Mouse (Mus musculus): Measurements from ENCODE around the gene Chd9. TPM values are rescaled to one million over a fixed set of nuclear protein-coding genes. Genes with fewer than 3 reads are reported as not detected.
A peak's percentile ranks its signal among the peaks of the same experiment; 100 is the strongest.

The Chd9 gene
- total RNA-seq, 2 experiments from 2014 or later, result 43.1 to 57.7 TPM

DNA sequence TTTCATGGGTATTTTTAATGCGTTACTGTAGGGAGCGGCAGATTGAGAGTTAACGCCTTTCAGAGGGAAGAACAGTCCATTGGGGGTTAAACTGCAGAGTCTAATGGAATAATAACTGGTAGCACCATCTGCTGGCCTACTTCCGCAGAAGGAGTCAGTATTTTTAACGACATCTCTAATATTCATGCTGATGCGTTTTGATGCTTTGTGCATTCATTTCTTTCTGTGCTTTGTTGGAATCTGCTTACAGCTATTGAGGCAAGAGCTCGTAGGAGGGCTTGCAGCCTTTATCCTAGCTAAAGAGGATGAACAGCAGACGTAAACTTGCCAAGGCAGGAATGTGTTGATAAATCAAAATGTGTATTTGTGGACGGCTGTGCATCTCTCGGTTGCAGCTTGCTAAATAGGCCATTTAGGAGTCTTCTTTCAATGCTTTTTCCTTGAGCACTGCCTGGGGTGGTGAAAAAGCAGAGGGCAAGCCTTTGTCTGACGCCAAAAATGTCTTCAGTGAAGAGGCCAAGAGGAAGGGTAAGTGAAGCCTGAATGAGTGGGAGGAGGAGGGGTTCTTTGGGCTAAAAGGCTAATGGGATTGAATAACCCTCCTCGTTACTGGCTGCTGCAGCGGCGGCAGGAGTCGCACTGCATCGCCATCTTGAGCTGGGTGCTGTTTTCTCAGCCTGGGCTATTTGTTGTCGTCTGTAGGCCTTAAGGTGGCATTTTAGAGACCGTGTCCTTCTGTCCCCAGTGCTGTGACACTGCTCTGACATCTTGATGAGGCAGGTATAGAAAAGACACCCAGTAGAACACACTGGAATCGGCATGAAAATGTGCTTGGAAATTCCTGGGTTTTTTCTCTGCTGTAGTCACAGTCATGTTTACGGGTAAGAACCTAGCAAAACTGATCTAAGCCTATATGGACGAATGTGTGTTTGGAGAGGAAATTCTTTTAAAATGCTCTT, 126.9 kb downstream of the Chd9 start:
- ATAC-seq (replicated peaks; ENCODE audit: low FRiP score, low TSS enrichment, poor library complexity, severe bottlenecking), result peak; percentile 91

GRCm38 (mm10) chr8:90955761-90956136, 127.6 kb downstream of the Chd9 start:
- ATAC-seq (replicated peaks; ENCODE audit: low FRiP score, low TSS enrichment, poor library complexity, severe bottlenecking), result no peak

GRCm38 (mm10) chr8:90956390-90956789, 128.2 kb downstream of the Chd9 start:
- no peak for ATAC-seq (replicated peaks; ENCODE audit: low FRiP score, low TSS enrichment, poor library complexity, severe bottlenecking)

DNA sequence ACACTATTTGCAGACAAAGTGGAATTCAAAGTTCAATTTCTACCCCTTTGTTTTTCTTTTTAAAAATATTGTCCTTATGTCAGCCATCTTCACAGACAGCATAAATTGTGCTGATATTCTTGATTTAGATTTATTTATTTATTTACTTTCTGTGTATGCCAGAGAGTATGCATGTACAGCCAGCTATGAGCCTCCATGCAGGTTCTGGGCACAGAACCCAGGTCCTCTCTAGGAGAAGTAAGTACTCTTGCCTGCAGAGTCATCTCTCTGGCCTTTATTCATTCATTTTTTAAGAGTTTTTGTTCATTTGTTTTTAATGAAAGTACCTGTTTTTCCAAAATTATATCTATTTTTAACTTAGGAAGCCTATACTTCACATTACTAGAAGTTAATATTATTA, 129.6 kb downstream of the Chd9 start:
- no peak for ATAC-seq (replicated peaks; ENCODE audit: low FRiP score, low TSS enrichment, poor library complexity, severe bottlenecking)

- ATAC-seq (replicated peaks; ENCODE audit: low FRiP score, low TSS enrichment, poor library complexity, severe bottlenecking), result no peak
Observed at GRCm38 (mm10) chr8:90959721-90960120, 131.6 kb downstream of the Chd9 start.

DNA sequence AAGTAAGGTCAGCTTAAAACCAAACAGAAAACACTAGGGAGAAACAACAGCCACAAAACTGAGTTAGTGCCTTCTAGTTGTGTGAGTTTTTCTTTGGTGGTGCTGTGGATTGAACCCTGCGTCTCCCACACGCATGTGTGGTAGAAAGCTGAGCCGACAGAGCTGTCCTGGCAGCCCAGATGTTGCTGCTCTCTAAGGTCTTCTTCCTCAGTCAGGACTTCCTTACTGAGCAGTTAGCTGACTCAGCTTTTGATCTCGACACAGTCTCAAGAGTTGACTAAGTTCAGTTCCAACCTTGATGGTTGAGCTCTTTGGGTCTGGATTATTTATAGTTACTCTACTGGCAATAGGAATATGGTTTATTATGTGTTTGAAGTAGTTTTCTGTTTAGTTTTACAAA, 133.5 kb downstream of the Chd9 start:
- peak; percentile 58; the same call in 1 of the 2 replicates for ATAC-seq (replicated peaks; ENCODE audit: low FRiP score, low TSS enrichment, poor library complexity, severe bottlenecking)

DNA sequence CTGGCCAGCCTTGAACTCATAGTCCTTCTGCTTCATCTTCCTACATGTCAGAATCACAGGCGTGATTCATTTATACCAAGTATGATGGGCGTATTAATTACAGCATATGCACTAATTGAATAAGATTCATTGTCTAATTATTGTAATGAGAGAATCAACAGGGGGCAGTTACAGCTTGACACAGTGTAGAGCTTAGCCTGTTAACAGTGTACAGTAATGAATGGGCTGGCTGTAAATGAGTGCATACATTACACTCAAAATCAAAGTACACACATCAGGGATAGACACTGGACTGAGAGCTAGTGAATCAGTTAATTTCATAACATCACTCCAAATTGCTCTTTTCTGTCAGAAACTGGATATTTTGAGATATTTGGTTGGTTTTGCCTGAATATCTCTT, 135.9 kb downstream of the Chd9 start:
- no peak for ATAC-seq (replicated peaks; ENCODE audit: low FRiP score, low TSS enrichment, poor library complexity, severe bottlenecking)

GRCm38 (mm10) chr8:90965467-90966170, 137.5 kb downstream of the Chd9 start:
- ATAC-seq (replicated peaks; ENCODE audit: low FRiP score, low TSS enrichment, poor library complexity, severe bottlenecking), result no peak

- peak; percentile 70 for ATAC-seq (replicated peaks; ENCODE audit: low FRiP score, low TSS enrichment, poor library complexity, severe bottlenecking)
Observed at GRCm38 (mm10) chr8:90968307-90968706, 140.2 kb downstream of the Chd9 start.

DNA sequence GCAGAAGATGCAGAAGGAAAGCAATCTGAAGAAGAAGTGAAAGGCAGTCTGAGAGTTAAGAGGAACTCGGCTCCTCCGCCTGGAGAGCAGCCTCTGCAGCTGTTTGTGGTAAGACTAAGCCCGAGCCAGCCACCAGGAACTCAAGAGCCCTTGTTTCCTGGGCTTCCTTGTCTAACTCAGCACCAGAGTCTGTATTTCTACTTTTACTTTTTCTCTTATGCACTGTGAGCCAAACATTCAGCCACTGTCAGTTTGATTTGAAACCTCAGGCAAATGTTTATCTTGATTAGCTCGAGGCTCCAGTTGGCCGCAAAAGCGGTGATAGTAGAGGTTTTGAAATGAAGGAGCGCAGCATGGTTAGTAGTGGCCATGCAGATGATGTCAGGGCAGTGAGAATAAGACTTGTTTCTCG, 148.8 kb downstream of the Chd9 start:
- ATAC-seq (replicated peaks; ENCODE audit: low FRiP score, low TSS enrichment, poor library complexity, severe bottlenecking), result peak; percentile 85

GRCm38 (mm10) chr8:90978720-90979119, 150.6 kb downstream of the Chd9 start:
- ATAC-seq (replicated peaks; ENCODE audit: low FRiP score, low TSS enrichment, poor library complexity, severe bottlenecking), result peak; percentile 44

DNA sequence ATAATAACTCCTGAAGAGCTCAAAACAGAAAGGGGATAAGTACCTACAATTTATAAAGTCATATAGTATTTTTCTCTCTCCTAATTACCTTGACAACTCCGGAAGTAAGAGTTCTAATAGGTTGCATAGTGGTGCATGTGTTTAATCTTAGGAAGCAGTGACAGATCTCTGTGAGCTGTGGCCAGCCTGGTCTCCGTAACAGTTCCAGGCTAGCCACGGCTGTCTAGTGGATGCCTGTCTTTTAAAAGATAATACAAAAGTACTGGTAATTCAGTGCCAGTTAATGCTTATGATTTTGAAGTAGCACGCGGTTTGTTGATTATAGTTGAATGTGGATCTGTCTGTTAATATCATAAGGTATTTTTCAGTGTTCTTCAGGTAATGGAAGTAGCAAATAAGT, 151.1 kb downstream of the Chd9 start:
- ATAC-seq (replicated peaks; ENCODE audit: low FRiP score, low TSS enrichment, poor library complexity, severe bottlenecking), result peak; percentile 53

- ATAC-seq (replicated peaks; ENCODE audit: low FRiP score, low TSS enrichment, poor library complexity, severe bottlenecking), result no peak; the same call in 1 of the 2 replicates
Observed at GRCm38 (mm10) chr8:90982087-90982486, 153.9 kb downstream of the Chd9 start.

DNA sequence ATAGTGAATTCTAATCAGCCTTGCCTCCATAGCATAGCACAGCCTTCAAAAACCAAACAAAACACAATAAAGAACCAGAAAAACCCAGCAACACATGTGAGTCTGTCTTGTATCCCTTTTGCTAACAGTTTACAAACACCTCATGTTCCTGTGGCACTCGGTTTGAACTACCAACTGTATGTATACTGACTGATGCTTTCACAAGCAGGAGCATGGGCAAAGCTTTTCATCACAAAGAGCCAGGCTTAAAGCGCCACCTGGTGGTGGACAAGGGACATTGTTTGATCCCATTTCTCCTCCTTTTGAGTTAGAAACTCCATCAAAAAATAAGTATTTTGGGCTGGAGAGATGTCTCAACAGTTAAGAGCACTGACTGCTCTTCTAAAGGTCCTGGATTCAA, 191.6 kb downstream of the Chd9 start:
- peak; percentile 90 for ATAC-seq (replicated peaks; ENCODE audit: low FRiP score, low TSS enrichment, poor library complexity, severe bottlenecking)

- ATAC-seq (replicated peaks; ENCODE audit: low FRiP score, low TSS enrichment, poor library complexity, severe bottlenecking), result peak; percentile 75
Observed at GRCm38 (mm10) chr8:91034417-91034816, 206.3 kb downstream of the Chd9 start.

GRCm38 (mm10) chr8:91036905-91037304, 208.8 kb downstream of the Chd9 start:
- ATAC-seq (replicated peaks; ENCODE audit: low FRiP score, low TSS enrichment, poor library complexity, severe bottlenecking), result no peak

DNA sequence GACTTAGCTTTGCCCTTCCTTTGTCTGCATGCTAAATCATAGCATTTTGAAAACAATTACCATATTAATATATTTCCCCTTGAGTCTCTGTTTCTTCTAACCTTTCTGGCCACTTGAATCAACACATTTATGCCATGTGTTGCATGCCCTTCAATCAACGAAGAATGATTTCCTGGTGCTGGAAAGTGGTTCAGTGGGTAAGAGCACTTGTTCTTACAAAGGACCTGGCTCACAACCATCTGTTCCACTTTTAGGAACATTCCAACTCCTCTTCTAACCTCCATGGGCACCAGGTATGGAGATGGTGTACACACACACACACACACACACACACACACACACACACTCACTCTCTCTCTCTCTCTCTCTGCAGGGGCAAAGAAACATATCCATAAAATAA, 210.5 kb downstream of the Chd9 start:
- no peak for ATAC-seq (replicated peaks; ENCODE audit: low FRiP score, low TSS enrichment, poor library complexity, severe bottlenecking)

GRCm38 (mm10) chr8:91046370-91046769, 218.2 kb downstream of the Chd9 start:
- no peak for ATAC-seq (replicated peaks; ENCODE audit: low FRiP score, low TSS enrichment, poor library complexity, severe bottlenecking)

- ATAC-seq (replicated peaks; ENCODE audit: low FRiP score, low TSS enrichment, poor library complexity, severe bottlenecking), result peak; percentile 61
Observed at GRCm38 (mm10) chr8:91051037-91051436, 222.9 kb downstream of the Chd9 start.

DNA sequence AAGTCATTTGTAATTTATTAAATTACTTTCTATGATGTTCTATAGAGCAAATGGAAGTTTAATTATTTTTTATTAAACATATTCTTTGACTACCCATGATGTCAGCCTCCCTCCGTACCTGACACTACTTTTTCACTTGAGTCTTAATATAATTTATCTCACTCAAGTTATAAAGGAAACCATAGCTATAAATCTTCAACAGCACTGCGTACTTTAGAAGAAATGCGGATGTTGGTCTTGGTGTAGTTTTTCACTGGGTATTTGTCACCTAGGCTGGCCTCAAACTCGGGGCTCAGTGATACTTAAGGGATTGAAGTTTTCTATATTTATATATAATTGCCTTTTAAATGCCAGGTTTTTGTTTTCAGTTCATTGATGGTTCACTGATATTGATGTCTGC, 226.3 kb downstream of the Chd9 start:
- no peak for ATAC-seq (replicated peaks; ENCODE audit: low FRiP score, low TSS enrichment, poor library complexity, severe bottlenecking)

DNA sequence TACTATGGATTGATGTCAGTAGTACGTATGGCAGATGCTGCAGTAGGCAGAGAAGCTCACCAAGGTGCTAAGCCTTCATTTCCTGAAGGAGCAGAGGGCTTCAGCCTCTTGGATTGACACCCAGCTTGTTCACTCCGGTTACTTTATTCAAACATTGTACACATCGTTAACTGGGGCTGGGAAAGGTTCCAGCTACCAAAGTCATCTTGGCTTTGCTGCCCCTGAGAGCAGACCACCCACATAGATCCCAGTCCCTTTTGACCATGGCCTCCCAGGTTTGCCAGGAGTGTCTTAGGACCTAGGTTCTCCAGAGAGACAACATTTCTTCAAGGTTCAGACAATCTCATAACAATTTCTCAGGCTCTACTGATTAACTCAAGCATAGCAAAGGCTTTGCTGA, 228.7 kb downstream of the Chd9 start:
- ATAC-seq (replicated peaks; ENCODE audit: low FRiP score, low TSS enrichment, poor library complexity, severe bottlenecking), result no peak
